Mouse (Mus musculus) E14TG2a.4 (cell line): ENCODE measurements at regions not wholly inside any gene's neighbourhood (a gene's known extent, or its start where the extent isn't known, plus 50 kb on each side); places are given as distances from the start of the nearest gene placed in this dataset.

Experiments
- H3K27me3 ChIP-seq: 2 replicates; pipeline ENCODE4 v1.6.1; 2014; ENCODE audit warnings: low read length, control low read depth; ENCODE audit not compliant: insufficient read depth
- H3K36me3 ChIP-seq: 2 replicates; pipeline ENCODE4 v1.6.1; 2014; ENCODE audit warnings: low read length, control low read depth; ENCODE audit not compliant: insufficient read depth
- H3K4me1 ChIP-seq: replicated peaks from 2 replicates; pipeline ENCODE4 v1.6.1; 2014; ENCODE audit warnings: low read depth, low read length, control low read depth
- H3K4me3 ChIP-seq: replicated peaks from 2 replicates; pipeline ENCODE4 v1.5.1; 2014; ENCODE audit warnings: mild to moderate bottlenecking, low read length
- H3K9me3 ChIP-seq: 2 replicates; pipeline ENCODE4 v1.6.1; 2014; ENCODE audit warnings: low read length, control low read depth
- CTCF ChIP-seq: conservative IDR thresholded peaks from 2 replicates; pipeline ENCODE4 v1.5.1; 2014; ENCODE audit warnings: low read length
- NANOG ChIP-seq: IDR thresholded peaks from 2 replicates; pipeline ENCODE4 v1.6.1; 2014; ENCODE audit warnings: borderline replicate concordance, low read length, mixed read lengths
- POU5F1 ChIP-seq: IDR thresholded peaks from 2 replicates; pipeline ENCODE4 v1.6.1; 2014; ENCODE audit warnings: low read length, borderline replicate concordance

DNA sequence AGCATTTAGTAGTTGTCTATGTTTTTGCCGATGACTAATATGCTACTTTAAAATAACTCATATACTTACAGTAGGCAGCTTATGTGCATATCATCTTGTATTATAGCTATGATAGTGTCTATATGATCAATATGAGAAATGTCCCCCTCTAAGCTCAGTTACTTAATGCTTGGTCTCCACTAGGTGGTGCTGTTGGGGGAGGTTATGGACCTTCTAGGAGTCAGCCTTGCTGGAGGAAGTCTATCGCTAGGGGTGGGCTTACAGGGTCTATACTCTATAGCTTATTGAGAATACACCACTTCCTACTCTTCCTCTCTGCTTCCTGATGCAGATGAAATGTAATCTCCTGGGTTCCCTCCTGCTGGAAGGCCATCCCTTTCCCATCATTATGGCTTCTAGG lies 136.7 kb upstream of the Supt20 start:
- Histone ChIP-seq H3K4me3 (no peak overlapping the region), H3K9me3 (peaks cover 5% of the 10 kb centered on the region), H3K27me3 (no peaks in the 10 kb centered on the region), H3K4me1 (no peaks in the 10 kb centered on the region), H3K36me3 (no peaks in the 10 kb centered on the region)
- TF ChIP-seq NANOG: no peak
- peak; percentile 34 for TF ChIP-seq CTCF

DNA sequence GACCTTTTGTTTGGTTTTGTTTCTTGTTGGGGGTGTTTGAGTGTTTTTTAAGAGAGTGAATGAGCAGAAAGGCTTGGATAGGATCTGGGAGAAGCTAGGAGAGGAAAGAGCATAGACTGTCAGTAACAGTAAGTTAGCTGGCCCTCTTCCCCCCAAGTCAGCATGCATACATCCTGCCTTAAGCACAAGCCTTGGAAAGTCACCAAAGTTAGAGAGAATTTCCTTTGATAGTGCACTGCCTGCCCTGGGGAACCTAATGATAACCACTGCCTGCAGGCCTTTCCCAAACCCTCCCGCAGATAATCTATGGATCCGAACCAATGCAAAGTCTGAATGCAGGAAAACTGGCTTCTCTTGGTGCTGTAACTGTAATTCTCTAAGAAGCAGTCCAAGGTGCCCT lies 133.6 kb upstream of the Supt20 start:
- TF ChIP-seq POU5F1: no peak
- peaks cover 11% of the 10 kb centered on the region for H3K9me3 ChIP-seq
- no peaks in the 10 kb centered on the region for H3K36me3 ChIP-seq
- H3K27me3 ChIP-seq: no peaks in the 10 kb centered on the region
- H3K4me1 ChIP-seq: no peaks in the 10 kb centered on the region
- no peak overlapping the region for H3K4me3 ChIP-seq

DNA sequence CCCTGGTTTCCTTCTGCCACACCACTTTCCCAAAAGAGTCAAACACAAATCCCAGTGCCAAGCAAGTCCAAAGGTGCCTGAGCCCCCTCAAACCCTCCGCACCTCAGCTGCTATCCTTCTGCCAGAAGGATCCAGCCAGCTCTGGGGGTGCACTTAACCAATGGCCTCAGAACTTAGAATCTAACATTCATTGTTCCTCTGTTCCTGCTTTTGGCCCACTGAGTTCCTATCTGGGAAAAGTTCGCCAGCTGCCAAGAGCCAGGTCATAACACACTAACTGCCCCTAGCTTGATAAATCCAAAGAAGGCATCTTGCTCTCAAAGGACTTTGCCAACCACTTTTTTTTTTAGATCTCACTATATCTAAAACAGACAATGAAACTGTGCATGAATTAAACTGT lies 133.1 kb upstream of the Supt20 start:
- no peaks in the 10 kb centered on the region for H3K27me3 ChIP-seq
- peaks cover 9% of the 10 kb centered on the region for H3K9me3 ChIP-seq
- no peaks in the 10 kb centered on the region for H3K4me1 ChIP-seq
- no peaks in the 10 kb centered on the region for H3K36me3 ChIP-seq
- H3K4me3 ChIP-seq: no peak overlapping the region
- no peak for TF ChIP-seq CTCF
- TF ChIP-seq NANOG: no peak
- TF ChIP-seq POU5F1: no peak

- TF ChIP-seq NANOG: no peak
- no peak for TF ChIP-seq POU5F1
- TF ChIP-seq CTCF: no peak
- no peaks in the 10 kb centered on the region for H3K27me3 ChIP-seq
- no peaks in the 10 kb centered on the region for H3K36me3 ChIP-seq
- no peak overlapping the region for H3K4me3 ChIP-seq
- peaks cover 10% of the 10 kb centered on the region for H3K9me3 ChIP-seq
- H3K4me1 ChIP-seq: no peaks in the 10 kb centered on the region
These were observed 132.3 kb upstream of the Supt20 start for GRCm38 (mm10) chr3:54560056-54560922.

DNA sequence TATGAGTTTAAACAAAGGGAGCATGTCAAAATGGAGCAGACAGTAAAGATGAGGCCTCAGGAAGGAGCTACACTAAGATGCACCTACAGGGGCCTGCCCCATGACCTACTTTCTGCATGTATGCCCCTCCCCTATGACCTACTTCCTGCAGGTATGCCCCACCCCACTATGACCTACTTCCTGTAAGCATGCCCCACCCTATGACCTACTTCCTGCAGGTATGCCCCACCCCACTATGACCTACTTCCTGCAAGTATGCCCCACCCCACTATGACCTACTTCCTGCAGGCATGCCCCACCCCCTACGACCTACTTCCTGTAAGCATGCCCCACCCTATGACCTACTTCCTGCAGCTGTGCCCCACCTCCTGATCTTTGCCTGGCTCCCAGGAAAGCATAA lies 125.3 kb upstream of the Supt20 start:
- no peaks in the 10 kb centered on the region for H3K36me3 ChIP-seq
- no peaks in the 10 kb centered on the region for H3K4me1 ChIP-seq
- TF ChIP-seq POU5F1 (no peak), NANOG (no peak), CTCF (no peak)
- no peaks in the 10 kb centered on the region for H3K27me3 ChIP-seq
- peaks cover 47% of the 10 kb centered on the region for H3K9me3 ChIP-seq
- H3K4me3 ChIP-seq: no peak overlapping the region

- TF ChIP-seq CTCF (no peak), NANOG (no peak), POU5F1 (no peak)
- Histone ChIP-seq H3K27me3 (no peaks in the 10 kb centered on the region), H3K9me3 (peaks cover 45% of the 10 kb centered on the region), H3K4me3 (no peak overlapping the region), H3K4me1 (no peaks in the 10 kb centered on the region), H3K36me3 (no peaks in the 10 kb centered on the region)
These were observed 124.5 kb upstream of the Supt20 start for GRCm38 (mm10) chr3:54568096-54568495.

GRCm38 (mm10) chr3:54570501-54570900 lies 122.1 kb upstream of the Supt20 start:
- TF ChIP-seq POU5F1 (no peak), CTCF (peak; percentile 34), NANOG (no peak)
- Histone ChIP-seq H3K4me1 (no peaks in the 10 kb centered on the region), H3K9me3 (peaks cover 42% of the 10 kb centered on the region), H3K4me3 (no peak overlapping the region), H3K27me3 (no peaks in the 10 kb centered on the region), H3K36me3 (no peaks in the 10 kb centered on the region)

DNA sequence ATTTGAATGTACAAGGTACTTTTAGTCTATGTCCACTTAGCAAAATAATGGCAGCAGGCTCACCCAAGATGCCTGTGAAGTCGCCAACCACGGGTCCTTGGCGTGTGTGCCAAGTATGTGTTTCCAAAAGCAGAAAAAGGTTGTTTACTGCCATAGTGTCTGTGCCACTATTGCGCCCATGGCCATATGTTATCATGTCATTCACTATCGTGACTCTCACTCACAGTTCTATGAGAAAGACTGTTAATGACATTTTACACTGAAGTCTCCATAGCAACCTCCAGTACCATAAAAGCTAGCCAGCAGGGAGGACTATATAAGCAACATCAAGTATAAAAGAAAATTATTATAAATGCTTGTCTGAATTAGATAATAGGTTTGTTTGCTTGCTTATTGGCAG lies 114.8 kb upstream of the Supt20 start:
- Histone ChIP-seq H3K4me1 (peaks cover 6% of the 10 kb centered on the region), H3K4me3 (no peak overlapping the region), H3K36me3 (no peaks in the 10 kb centered on the region), H3K27me3 (no peaks in the 10 kb centered on the region), H3K9me3 (no peaks in the 10 kb centered on the region)
- no peak for TF ChIP-seq NANOG
- TF ChIP-seq POU5F1: no peak
- TF ChIP-seq CTCF: no peak

- no peak overlapping the region for H3K4me3 ChIP-seq
- H3K36me3 ChIP-seq: no peaks in the 10 kb centered on the region
- TF ChIP-seq CTCF: no peak
- no peaks in the 10 kb centered on the region for H3K27me3 ChIP-seq
- no peaks in the 10 kb centered on the region for H3K9me3 ChIP-seq
- peaks cover 6% of the 10 kb centered on the region for H3K4me1 ChIP-seq
These were observed 113.2 kb upstream of the Supt20 start for GRCm38 (mm10) chr3:54579425-54579824.
